Mouse (Mus musculus) forelimb bud, embryonic 11.5 days (tissue): ENCODE measurements around the gene Olfr345.

Source experiments
- DNase-seq: peaks from one replicate; pipeline ENCODE4 v3.0.0-alpha.2; 2012; ENCODE audit warnings: low read depth, low spot score

The Olfr345 gene

GRCm38 (mm10) chr2:36639741-36640140, at the start of gene Olfr345:
TSS of gene Olfr345 (plus strand) at chr2:36640041.
- no peak for DNase-seq

GRCm38 (mm10) chr2:36685488-36685887, 45.6 kb downstream of the Olfr345 start, which contains the start of gene Olfr346:
TSS of gene Olfr346 (plus strand) at chr2:36685788.
- DNase-seq = no peak
